ENCODE assay signal across 9 mouse cellular contexts in the genomic region with DNA sequence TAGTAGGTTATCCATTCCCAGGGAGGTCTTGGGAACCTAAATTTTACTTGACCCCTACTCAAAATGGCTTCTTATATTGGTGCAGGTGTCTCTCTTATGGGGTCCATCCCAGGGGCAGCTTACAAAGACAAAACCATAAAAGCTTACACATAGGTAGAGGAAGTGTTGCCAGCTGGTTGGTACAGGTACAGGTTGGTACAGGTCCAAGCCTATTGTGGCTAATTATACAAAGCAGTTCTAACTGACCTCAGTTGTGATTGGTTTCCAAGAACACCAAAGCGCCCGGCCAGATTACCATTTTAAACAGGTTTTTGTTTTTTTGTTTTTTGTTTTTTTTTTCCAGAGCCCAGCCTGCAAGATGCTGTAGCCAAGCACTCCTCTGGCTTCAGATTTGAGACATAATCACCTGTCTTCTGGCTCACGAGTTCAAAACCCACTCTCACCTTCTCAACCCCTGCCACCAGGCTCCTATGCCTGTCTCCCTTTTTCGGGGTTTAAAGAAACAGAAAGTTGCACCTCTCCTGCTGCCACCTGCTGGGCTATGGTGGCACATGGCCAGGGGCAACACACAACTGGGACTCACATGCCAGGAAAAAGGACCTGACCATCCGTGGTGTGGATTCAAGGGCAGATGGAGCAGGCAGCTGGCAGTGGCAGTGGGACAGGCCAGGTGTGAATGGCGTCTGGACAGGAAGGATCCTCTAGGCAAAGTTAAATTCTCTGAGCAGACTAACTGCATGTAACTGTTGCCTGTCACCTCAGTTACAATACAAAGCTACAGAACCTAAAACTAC. TPM values are rescaled to one million over a fixed set of nuclear protein-coding genes. Genes with fewer than 3 reads are reported as not detected.
DNase-seq lines count a peak whose midpoint lies in the region; ATAC-seq and TF ChIP-seq lines count a peak whose summit lies in the region.
"Had no signal": no experiment of that assay in that cellular context is flagged by ENCODE, and none has a peak within 500 bp of the region (broad histone marks: within the 10 kb centered on the region; RNA-seq: fewer than 3 reads in every experiment).

No protein-coding gene starts in this region.

- H3K27ac ChIP-seq in ES-Bruce4 (ENCODE audit: insufficient read depth, low read length): peak overlapping the region; percentile 24
- H3K27ac ChIP-seq in intestine, postnatal 0 days (ENCODE audit: low read depth, low read length): no peak overlapping the region
- no peak overlapping the region for H3K27ac ChIP-seq in hindbrain, embryonic 14.5 days

- 0 out of 2 replicates have a peak, but pooled peaks have one; percentile 11 for TF ChIP-seq EP300 in ES-Bruce4 (IDR thresholded peaks at IDR 0.05; ENCODE audit: insufficient read depth, low read depth, low read length)

- peaks cover 3% of the 10 kb centered on the region for H3K4me1 ChIP-seq in ES-Bruce4 (ENCODE audit: control insufficient read depth, insufficient read depth, low read length)
- 0 out of 2 replicates have a peak, but pooled peaks cover 4% of the 10 kb centered on the region for H3K4me1 ChIP-seq in intestine, postnatal 0 days (replicated peaks; ENCODE audit: control insufficient read depth, insufficient read depth, low read length)
- H3K4me1 ChIP-seq in hindbrain, embryonic 14.5 days (replicated peaks; ENCODE audit: control insufficient read depth, insufficient read depth, low read length): no peaks in the 10 kb centered on the region

- 67% methylated on average over 6 of the region's 6 CpGs for WGBS in intestine, postnatal 0 days
- 73% methylated on average over 6 of the region's 6 CpGs for WGBS in hindbrain, embryonic 14.5 days

- no peak overlapping the region for H3K9ac ChIP-seq in ES-Bruce4 (ENCODE audit: low read depth, poor library complexity, severe bottlenecking)
- no peak overlapping the region for H3K9ac ChIP-seq in intestine, postnatal 0 days (ENCODE audit: low read depth, low read length)
- no peak overlapping the region for H3K9ac ChIP-seq in hindbrain, embryonic 14.5 days

- no peak overlapping the region for H3K4me3 ChIP-seq in ES-Bruce4 (ENCODE audit: low read depth, low read length)
- no peak overlapping the region for H3K4me3 ChIP-seq in intestine, postnatal 0 days (ENCODE audit: low read depth, low read length)
- H3K4me3 ChIP-seq in hindbrain, embryonic 14.5 days (replicated peaks; ENCODE audit: low read length): no peak overlapping the region
- H3K4me3 ChIP-seq: erythroblast, embryonic 14.5 days had no signal

- H3K4me2 ChIP-seq in intestine, postnatal 0 days (replicated peaks; ENCODE audit: low read depth): no peak overlapping the region
- H3K4me2 ChIP-seq in hindbrain, embryonic 14.5 days (replicated peaks): no peak overlapping the region

- DNase-seq in adrenal gland, adult (ENCODE audit: inconsistent age in 2 of 2, low spot score in 1 of 2): peak; percentile 47 to 76
- no peak for DNase-seq in adrenal gland, postnatal 4 days (ENCODE audit: low spot score in 2 of 2)
- peak; percentile 62 to 64 for DNase-seq in lung, postnatal 4 days
- DNase-seq in hindbrain, embryonic 14.5 days (ENCODE audit: low spot score): no peak
- no peak for DNase-seq in left cerebral cortex, postnatal 14 days (ENCODE audit: low spot score in 2 of 2)
- no peak for DNase-seq in urinary bladder, postnatal 36 days (ENCODE audit: low spot score in 2 of 2)

- peak; percentile 49 for TF ChIP-seq CTCF in ES-Bruce4 (IDR thresholded peaks at IDR 0.05; ENCODE audit: low read depth, low read length)
- peak; percentile 71 for TF ChIP-seq CTCF in intestine, postnatal 0 days (IDR thresholded peaks at IDR 0.05; ENCODE audit: low read depth)

- no peaks in the 10 kb centered on the region for H3K27me3 ChIP-seq in ES-Bruce4 (ENCODE audit: control insufficient read depth, insufficient read depth, low read length, poor library complexity, severe bottlenecking)
- no peaks in the 10 kb centered on the region for H3K27me3 ChIP-seq in intestine, postnatal 0 days (replicated peaks; ENCODE audit: control insufficient read depth, insufficient read depth, low read length)
- H3K27me3 ChIP-seq in hindbrain, embryonic 14.5 days (ENCODE audit: control insufficient read depth, insufficient read depth, low read length): no peaks in the 10 kb centered on the region

- H3K9me3 ChIP-seq in ES-Bruce4 (replicated peaks; ENCODE audit: control insufficient read depth, insufficient read depth, low read length, poor library complexity, severe bottlenecking): no peaks in the 10 kb centered on the region
- H3K9me3 ChIP-seq in intestine, postnatal 0 days (ENCODE audit: control insufficient read depth): no peaks in the 10 kb centered on the region
- no peaks in the 10 kb centered on the region for H3K9me3 ChIP-seq in hindbrain, embryonic 14.5 days (ENCODE audit: control insufficient read depth, low read length)

- intact Hi-C loops in left cerebral cortex, postnatal 14 days (cut with DNase I): no loop called here

- ATAC-seq in intestine, postnatal 0 days: no peak
- no peak for ATAC-seq in hindbrain, embryonic 14.5 days (ENCODE audit: low FRiP score)

- no peaks in the 10 kb centered on the region for H3K36me3 ChIP-seq in ES-Bruce4 (ENCODE audit: control insufficient read depth, insufficient read depth, low read length, poor library complexity, severe bottlenecking)
- no peaks in the 10 kb centered on the region for H3K36me3 ChIP-seq in intestine, postnatal 0 days (ENCODE audit: control insufficient read depth, insufficient read depth)
- no peaks in the 10 kb centered on the region for H3K36me3 ChIP-seq in hindbrain, embryonic 14.5 days (replicated peaks; ENCODE audit: control insufficient read depth, insufficient read depth)

- TF ChIP-seq POLR2A in ES-Bruce4 (IDR thresholded peaks at IDR 0.05; ENCODE audit: insufficient read depth, low read length): no peak

RNA-seq across cellular contexts. Expression of a gene that starts 22.6 kb away (rescaled TPM):
- total RNA-seq in adrenal gland, postnatal 4 days (2021): 100 to 1,000 TPM; 525 to 570 TPM
- 775 and 839 TPM in 2 replicates for polyA plus RNA-seq in ES-Bruce4 (2011; ENCODE audit: insufficient read depth, insufficient read length, low read depth, missing spikeins)
- polyA plus RNA-seq in intestine, postnatal 0 days (2015; fragmentation: Nextera tagmentation; extraction: Ambion mirVana): 149 and 151 TPM in 2 replicates
- 135 and 140 TPM in 2 replicates for polyA plus RNA-seq in hindbrain, embryonic 14.5 days (2014; fragmentation: Nextera tagmentation; extraction: Ambion mirVana)
- 100 to 1,000 TPM; 263 to 314 TPM for total RNA-seq in left cerebral cortex, postnatal 14 days (2021)

Comparison
In these comparisons a context has a peak if more than half of its experiments do, and no peak if none do; other contexts are left out.
1. DNase-seq: peak in adrenal gland, adult (2 of 2) and lung, postnatal 4 days (2 of 2); none in adrenal gland, postnatal 4 days (0 of 2), hindbrain, embryonic 14.5 days (single experiment), left cerebral cortex, postnatal 14 days (0 of 2) and urinary bladder, postnatal 36 days (0 of 2).